Mouse (Mus musculus) heart, adult 9 months (tissue): ENCODE measurements around the gene Mapk1ip1l.

Experiments used
- DNase-seq, 2 experiments: peaks; one replicate each; pipeline ENCODE4 v3.0.0; 2022; ENCODE audit warnings: low spot score in 2 of 2

Mapk1ip1l gene

GRCm38 (mm10) chr14:47361418-47361817, 63.4 kb downstream of the Mapk1ip1l start:
- no peak for DNase-seq

- peak in 1 of 2 experiments; percentile 5 for DNase-seq
Measured at GRCm38 (mm10) chr14:47361899-47362298, 63.8 kb downstream of the Mapk1ip1l start.

- DNase-seq = peak in 1 of 2 experiments; percentile 6
Measured at GRCm38 (mm10) chr14:47364742-47365449, 66.8 kb downstream of the Mapk1ip1l start.

- DNase-seq = no peak
Measured at GRCm38 (mm10) chr14:47366881-47367321, 68.8 kb downstream of the Mapk1ip1l start.

- no peak for DNase-seq
Measured at GRCm38 (mm10) chr14:47367461-47367860, 69.4 kb downstream of the Mapk1ip1l start, which contains the start of gene Lgals3. Gene Lgals3 (plus strand): TSS chr14:47367751.

GRCm38 (mm10) chr14:47369741-47370140, 71.7 kb downstream of the Mapk1ip1l start:
- no peak for DNase-seq

- no peak for DNase-seq
Measured at GRCm38 (mm10) chr14:47370790-47371189, 72.7 kb downstream of the Mapk1ip1l start.

- no peak for DNase-seq
Measured at GRCm38 (mm10) chr14:47371689-47372088, 73.6 kb downstream of the Mapk1ip1l start.
